Mouse (Mus musculus) cerebellum, adult 2 months (tissue): ENCODE measurements around the gene P2ry10.

ENCODE experiments used
- CTCF ChIP-seq: fragments of 200-500 bp; IDR thresholded peaks from 2 replicates; pipeline ENCODE4 v1.5.1; 2011; ENCODE audit warnings: low read depth, mild to moderate bottlenecking, control low read depth, low read length, moderate library complexity, borderline replicate concordance; ENCODE audit not compliant: insufficient read depth
- POLR2A ChIP-seq: fragments of 200-500 bp; IDR thresholded peaks from 2 replicates; pipeline ENCODE4 v1.6.1; 2011; ENCODE audit warnings: low read length, control low read depth, borderline replicate concordance; ENCODE audit not compliant: insufficient read depth

DNA sequence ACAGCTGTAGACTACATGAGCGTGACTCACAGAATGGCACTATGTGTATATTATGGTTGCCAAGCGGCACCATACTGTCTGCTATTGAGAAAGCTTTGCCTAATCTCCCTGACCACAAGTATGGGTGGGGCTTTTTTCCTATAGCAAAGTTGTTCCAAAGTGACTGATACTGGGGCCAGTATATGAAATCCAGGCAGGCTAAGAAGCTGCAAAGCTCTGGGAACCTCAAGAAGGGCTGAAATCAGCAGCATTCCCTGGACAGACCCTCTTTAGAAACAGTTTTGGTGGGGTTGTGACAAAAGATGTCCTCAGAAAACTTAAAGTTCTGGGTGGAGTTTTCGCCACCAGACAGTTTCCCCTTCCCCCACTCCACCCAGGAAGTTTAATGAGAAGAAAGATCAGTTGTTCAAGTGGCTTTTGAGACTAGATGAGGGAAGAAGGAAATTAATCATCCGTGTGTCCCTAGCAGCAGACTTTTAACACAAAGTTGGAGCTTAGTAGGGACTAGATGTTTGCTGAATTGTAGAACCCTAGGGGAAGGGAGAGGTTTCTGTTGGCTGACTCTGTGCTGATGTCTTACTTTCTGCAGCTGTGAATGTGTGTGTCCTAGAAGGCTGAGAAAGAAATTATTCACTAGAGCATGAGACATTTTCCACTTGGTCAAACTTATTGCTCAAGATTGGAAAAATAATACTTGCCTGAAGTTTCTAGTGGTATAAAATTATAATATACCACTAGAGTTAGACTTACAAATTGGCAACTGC is 62.6 kb downstream of the P2ry10 start:
- TF ChIP-seq CTCF: no peak
- TF ChIP-seq POLR2A: no peak
